Mouse (Mus musculus): ENCODE data around the gene Ccr9.
"Not testable (repeated sequence)": the region's sequence is repeated elsewhere in the genome, so short reads cannot be mapped to it uniquely, and the experiment has no call there.

Gene Ccr9

GRCm38 (mm10) chr9:123678327-123679105, at the start of gene Ccr9, which contains the start of gene Slc6a20a:
TSS of gene Ccr9 (plus strand) at chr9:123678439.
TSS of gene Slc6a20a (minus strand) at chr9:123678885.
- DNase-seq (ENCODE audit: low read depth, low spot score): peak; percentile 23

GRCm38 (mm10) chr9:123631666-123632065, 46.6 kb upstream of the Ccr9 start:
- DNase-seq (ENCODE audit: low read depth, low spot score): no peak

GRCm38 (mm10) chr9:123632281-123632680, 46.0 kb upstream of the Ccr9 start, which contains the start of gene Slc6a20b:
TSS of gene Slc6a20b (minus strand) at chr9:123632565.
- no peak for DNase-seq (ENCODE audit: low read depth, low spot score)

- DNase-seq (ENCODE audit: low read depth, low spot score): no peak
These were observed 45.2 kb upstream of the Ccr9 start for GRCm38 (mm10) chr9:123632993-123633392.

- DNase-seq (ENCODE audit: low read depth, low spot score): no peak
These were observed 41.5 kb upstream of the Ccr9 start for GRCm38 (mm10) chr9:123636771-123637170.

GRCm38 (mm10) chr9:123638231-123638630, 40.0 kb upstream of the Ccr9 start:
- DNase-seq (ENCODE audit: low read depth, low spot score): no peak

- peak; percentile 29 for DNase-seq (ENCODE audit: low read depth, low spot score)
These were observed 39.6 kb upstream of the Ccr9 start for GRCm38 (mm10) chr9:123638668-123639089.

- DNase-seq (ENCODE audit: low read depth, low spot score): no peak
These were observed 38.1 kb upstream of the Ccr9 start for GRCm38 (mm10) chr9:123640106-123640505.

GRCm38 (mm10) chr9:123649785-123650511, 28.3 kb upstream of the Ccr9 start:
- DNase-seq (ENCODE audit: low read depth, low spot score): no peak

- no peak for DNase-seq (ENCODE audit: low read depth, low spot score)
These were observed 26.9 kb upstream of the Ccr9 start for GRCm38 (mm10) chr9:123651369-123651768.

- no peak for DNase-seq (ENCODE audit: low read depth, low spot score)
These were observed 20.8 kb upstream of the Ccr9 start for GRCm38 (mm10) chr9:123657457-123657856.

GRCm38 (mm10) chr9:123658981-123659380, 19.3 kb upstream of the Ccr9 start:
- no peak for DNase-seq (ENCODE audit: low read depth, low spot score)

GRCm38 (mm10) chr9:123659986-123660676, 18.1 kb upstream of the Ccr9 start:
- DNase-seq (ENCODE audit: low read depth, low spot score): not testable (repeated sequence)

- peak; percentile 30 for DNase-seq (ENCODE audit: low read depth, low spot score)
These were observed 12.6 kb upstream of the Ccr9 start for GRCm38 (mm10) chr9:123665645-123666044.

GRCm38 (mm10) chr9:123679198-123679597, 959 bp downstream of the Ccr9 start:
- no peak for DNase-seq (ENCODE audit: low read depth, low spot score)

- DNase-seq (ENCODE audit: low read depth, low spot score): no peak
These were observed 5.5 kb downstream of the Ccr9 start for GRCm38 (mm10) chr9:123683704-123684103.

- no peak for DNase-seq (ENCODE audit: low read depth, low spot score)
These were observed 8.0 kb downstream of the Ccr9 start for GRCm38 (mm10) chr9:123686206-123686605.

GRCm38 (mm10) chr9:123688227-123688626, 10.0 kb downstream of the Ccr9 start:
- DNase-seq (ENCODE audit: low read depth, low spot score): no peak

- DNase-seq (ENCODE audit: low read depth, low spot score): no peak
These were observed 17.5 kb downstream of the Ccr9 start for GRCm38 (mm10) chr9:123695634-123696302.

GRCm38 (mm10) chr9:123701822-123702221, 23.6 kb downstream of the Ccr9 start:
- no peak for DNase-seq (ENCODE audit: low read depth, low spot score)

- DNase-seq (ENCODE audit: low read depth, low spot score): no peak
These were observed 31.0 kb downstream of the Ccr9 start for GRCm38 (mm10) chr9:123709226-123709625.

GRCm38 (mm10) chr9:123713111-123713510, 34.9 kb downstream of the Ccr9 start:
- no peak for DNase-seq (ENCODE audit: low read depth, low spot score)
